ENCODE assay signal across 8 mouse cellular contexts in genomic region chr7:92743325-92743724, GRCm38 (mm10). TPM values are rescaled to one million over a fixed set of nuclear protein-coding genes. Genes with fewer than 3 reads are reported as not detected.
DNase-seq lines count a peak whose midpoint lies in the region; ATAC-seq and TF ChIP-seq lines count a peak whose summit lies in the region.

No protein-coding gene starts in this region.

- H3K9ac ChIP-seq in heart, postnatal 0 days (replicated peaks; ENCODE audit: low read depth, low read length) = peak overlapping the region; percentile 42; the same call in 1 of the 2 replicates
- 0 out of 2 replicates have a peak overlapping the region, but pooled peaks have one; percentile 13 for H3K9ac ChIP-seq in intestine, embryonic 15.5 days
- H3K9ac ChIP-seq in neural tube, embryonic 12.5 days = peak overlapping the region; percentile 68

- no peaks in the 10 kb centered on the region; the same call in 1 of the 2 replicates for H3K36me3 ChIP-seq in heart, postnatal 0 days (replicated peaks; ENCODE audit: control insufficient read depth, insufficient read depth, low read length)
- H3K36me3 ChIP-seq in embryonic facial prominence, embryonic 10.5 days (replicated peaks) = peaks cover 10% of the 10 kb centered on the region
- H3K36me3 ChIP-seq in intestine, embryonic 15.5 days = no peaks in the 10 kb centered on the region
- no peaks in the 10 kb centered on the region; the same call in 1 of the 2 replicates for H3K36me3 ChIP-seq in neural tube, embryonic 12.5 days

- intact Hi-C loops in left cerebral cortex, postnatal 10 days (cut with DNase I) = loop anchor here (5.0 kb wide), 3 partner anchors 34 to 84 kb away; partner anchors contain the start of gene Pcf11

- H3K4me1 ChIP-seq in heart, postnatal 0 days (ENCODE audit: control insufficient read depth, insufficient read depth) = peaks cover 25% of the 10 kb centered on the region
- H3K4me1 ChIP-seq in embryonic facial prominence, embryonic 10.5 days = peaks cover 36% of the 10 kb centered on the region
- peaks cover 10% of the 10 kb centered on the region; the same call in 1 of the 2 replicates for H3K4me1 ChIP-seq in intestine, embryonic 15.5 days (replicated peaks)
- H3K4me1 ChIP-seq in neural tube, embryonic 12.5 days = peaks cover 22% of the 10 kb centered on the region

- peak overlapping the region; percentile 88; the same call in 1 of the 2 replicates for H3K4me3 ChIP-seq in heart, postnatal 0 days (ENCODE audit: low read depth, low read length)
- peak overlapping the region; percentile 86 for H3K4me3 ChIP-seq in embryonic facial prominence, embryonic 10.5 days
- peak overlapping the region; percentile 79 for H3K4me3 ChIP-seq in intestine, embryonic 15.5 days (replicated peaks)
- H3K4me3 ChIP-seq in neural tube, embryonic 12.5 days = peak overlapping the region; percentile 69

- TF ChIP-seq EP300 in heart, postnatal 0 days (IDR thresholded peaks at IDR 0.05; ENCODE audit: low read depth) = no peak

- H3K4me2 ChIP-seq in heart, postnatal 0 days (ENCODE audit: low read depth, low read length) = peak overlapping the region; percentile 74
- H3K4me2 ChIP-seq in intestine, embryonic 15.5 days (replicated peaks) = peak overlapping the region; percentile 85
- peak overlapping the region; percentile 80 for H3K4me2 ChIP-seq in neural tube, embryonic 12.5 days (replicated peaks)

- 37% methylated on average over 6 of the region's 6 CpGs for WGBS in heart, postnatal 0 days
- WGBS in embryonic facial prominence, embryonic 10.5 days = 4% methylated on average over 6 of the region's 6 CpGs
- 18% methylated on average over 6 of the region's 6 CpGs for WGBS in intestine, embryonic 15.5 days
- WGBS in neural tube, embryonic 12.5 days = 5% methylated on average over 6 of the region's 6 CpGs

- no peak overlapping the region for H3K27ac ChIP-seq in heart, postnatal 0 days (ENCODE audit: low read depth)
- no peak overlapping the region for H3K27ac ChIP-seq in embryonic facial prominence, embryonic 10.5 days (replicated peaks)
- H3K27ac ChIP-seq in intestine, embryonic 15.5 days = no peak overlapping the region; the same call in 1 of the 2 replicates
- H3K27ac ChIP-seq in neural tube, embryonic 12.5 days = no peak overlapping the region

- no peak for ATAC-seq in heart, postnatal 0 days (ENCODE audit: insufficient read depth, low read depth)
- no peak for ATAC-seq in intestine, embryonic 15.5 days
- ATAC-seq in neural tube, embryonic 12.5 days (ENCODE audit: low FRiP score, low read depth) = no peak

- H3K9me3 ChIP-seq in heart, postnatal 0 days (replicated peaks; ENCODE audit: control insufficient read depth, low read length) = no peaks in the 10 kb centered on the region
- no peaks in the 10 kb centered on the region for H3K9me3 ChIP-seq in embryonic facial prominence, embryonic 10.5 days
- H3K9me3 ChIP-seq in intestine, embryonic 15.5 days = no peaks in the 10 kb centered on the region
- H3K9me3 ChIP-seq in neural tube, embryonic 12.5 days = no peaks in the 10 kb centered on the region

- no peak for TF ChIP-seq CTCF in heart, postnatal 0 days (IDR thresholded peaks at IDR 0.05; ENCODE audit: low read depth)

- no peak for DNase-seq in heart, postnatal 0 days (ENCODE audit: low spot score)
- no peak for DNase-seq in heart, postnatal 4 days
- DNase-seq in embryonic facial prominence, embryonic 10.5 days (ENCODE audit: low spot score) = no peak
- DNase-seq in left cerebral cortex, postnatal 10 days (ENCODE audit: extremely low spot score in 1 of 2, low spot score in 2 of 2) = no peak
- DNase-seq in embryo, embryonic 10 days (ENCODE audit: low spot score) = no peak
- DNase-seq in lung, adult 18-20 months = no peak

- H3K27me3 ChIP-seq in heart, postnatal 0 days (ENCODE audit: control insufficient read depth, insufficient read depth, low read length) = no peaks in the 10 kb centered on the region
- 0 out of 2 replicates have a peak, but pooled peaks cover 8% of the 10 kb centered on the region for H3K27me3 ChIP-seq in embryonic facial prominence, embryonic 10.5 days (replicated peaks; ENCODE audit: low read depth, poor library complexity, severe bottlenecking)
- H3K27me3 ChIP-seq in intestine, embryonic 15.5 days (replicated peaks) = no peaks in the 10 kb centered on the region
- H3K27me3 ChIP-seq in neural tube, embryonic 12.5 days (replicated peaks) = no peaks in the 10 kb centered on the region

RNA-seq across cellular contexts. Expression of gene Rab30, which starts 1.9 kb away (rescaled TPM):
- total RNA-seq in heart, postnatal 0 days (2014; rRNA removed; ENCODE audit: low replicate concordance) = 2.7 and 6.1 TPM in 2 replicates
- polyA plus RNA-seq in heart, postnatal 0 days (2015; fragmentation: Nextera tagmentation; extraction: Ambion mirVana) = 7.2 and 7.3 TPM in 2 replicates
- 10 to 100 TPM; 11.5 to 14.0 TPM for total RNA-seq in heart, postnatal 4 days (2021)
- polyA plus RNA-seq in embryonic facial prominence, embryonic 10.5 days (2016; fragmentation: Nextera tagmentation; extraction: Ambion mirVana) = 9.1 and 12.3 TPM in 2 replicates
- polyA plus RNA-seq in intestine, embryonic 15.5 days (2015; fragmentation: Nextera tagmentation; extraction: Ambion mirVana) = 24.4 and 24.7 TPM in 2 replicates
- 22.3 and 22.5 TPM in 2 replicates for polyA plus RNA-seq in neural tube, embryonic 12.5 days (2016; fragmentation: Nextera tagmentation; extraction: Ambion mirVana)
- total RNA-seq in left cerebral cortex, postnatal 10 days (2021) = 10 to 100 TPM; 33.3 to 34.9 TPM

Comparison
In these comparisons a context has a peak if more than half of its experiments do, and no peak if none do; other contexts are left out.
1. H3K9ac ChIP-seq: peak in every context shown above with its lines; median percentile 68 in neural tube, embryonic 12.5 days; 42 in heart, postnatal 0 days; 13 in intestine, embryonic 15.5 days.